8 mouse cellular contexts compared by ENCODE assay signal in genomic region chr1:179506530-179507315, GRCm38 (mm10). TPM values are rescaled to one million over a fixed set of nuclear protein-coding genes. Genes with fewer than 3 reads are reported as not detected.
DNase-seq lines count a peak whose midpoint lies in the region; ATAC-seq and TF ChIP-seq lines count a peak whose summit lies in the region.

No protein-coding gene starts in this region.

- WGBS in kidney, postnatal 0 days: 62% methylated on average over 9 of the region's 9 CpGs

- H3K4me1 ChIP-seq in kidney, postnatal 0 days (replicated peaks; ENCODE audit: insufficient read depth, low read length): no peaks in the 10 kb centered on the region

- peak; percentile 66 for DNase-seq in kidney, postnatal 0 days (ENCODE audit: low spot score)
- DNase-seq in kidney, adult 11 months: no peak
- peak; percentile 72 for DNase-seq in ES-CJ7 (ENCODE audit: low read depth, low spot score)
- peak; percentile 72 for DNase-seq in brain, adult 2 months (ENCODE audit: low read depth, low spot score)
- peak; percentile 29 to 44 for DNase-seq in heart, postnatal 14 days
- DNase-seq in naive thymus-derived CD4-positive, alpha-beta T cell, adult 2 months (ENCODE audit: low read depth): peak; percentile 75
- DNase-seq in left cerebral cortex, adult 9 months (ENCODE audit: low spot score in 2 of 2): no peak
- no peak for DNase-seq in testis, postnatal 14 days (ENCODE audit: low spot score)

- intact Hi-C loops in heart, postnatal 14 days (cut with DNase I): loop anchor here (10.0 kb wide), 1 partner anchor 338 kb away; no protein-coding TSS in a partner anchor

- no peak for ATAC-seq in kidney, postnatal 0 days (replicated peaks; ENCODE audit: low FRiP score, low read depth)

- no peak overlapping the region for H3K27ac ChIP-seq in kidney, postnatal 0 days

- peak; percentile 77 for TF ChIP-seq CTCF in kidney, postnatal 0 days (IDR thresholded peaks at IDR 0.05; ENCODE audit: low read depth)

- H3K4me3 ChIP-seq in kidney, postnatal 0 days (replicated peaks; ENCODE audit: low read depth, low read length): no peak overlapping the region

- H3K9me3 ChIP-seq in kidney, postnatal 0 days (replicated peaks; ENCODE audit: low read length): no peaks in the 10 kb centered on the region

- no peak overlapping the region for H3K9ac ChIP-seq in kidney, postnatal 0 days (ENCODE audit: low read depth, low read length)

- no peak overlapping the region for H3K4me2 ChIP-seq in kidney, postnatal 0 days (ENCODE audit: low read length)

- no peaks in the 10 kb centered on the region for H3K36me3 ChIP-seq in kidney, postnatal 0 days (ENCODE audit: insufficient read depth, low read length)

- H3K27me3 ChIP-seq in kidney, postnatal 0 days (ENCODE audit: insufficient read depth, low read length): no peaks in the 10 kb centered on the region

RNA-seq across cellular contexts. Expression of gene Smyd3, which starts 11.1 kb away (rescaled TPM):
- polyA plus RNA-seq in kidney, postnatal 0 days (2015; fragmentation: Nextera tagmentation; extraction: Ambion mirVana): 18.3 and 20.5 TPM in 2 replicates
- 1 to 10 TPM; 5.9 to 9.3 TPM for total RNA-seq in heart, postnatal 14 days (2021)

RNA-seq across cellular contexts. Expression of gene Tfb2m, which starts 39.3 kb away (rescaled TPM):
- polyA plus RNA-seq in kidney, postnatal 0 days (2015; fragmentation: Nextera tagmentation; extraction: Ambion mirVana): 38.9 and 40.7 TPM in 2 replicates
- total RNA-seq in heart, postnatal 14 days (2021): 10 to 100 TPM; 33.9 to 42.3 TPM

RNA-seq across cellular contexts. Expression of gene Cnst, which starts 39.4 kb away (rescaled TPM):
- 9.7 and 11.2 TPM in 2 replicates for polyA plus RNA-seq in kidney, postnatal 0 days (2015; fragmentation: Nextera tagmentation; extraction: Ambion mirVana)
- total RNA-seq in heart, postnatal 14 days (2021): 10 to 100 TPM; 43.6 to 51.9 TPM

Comparison
In these comparisons a context has a peak if more than half of its experiments do, and no peak if none do; other contexts are left out.
1. DNase-seq: peak in kidney, postnatal 0 days (single experiment), ES-CJ7 (single experiment), brain, adult 2 months (single experiment), heart, postnatal 14 days (2 of 2) and naive thymus-derived CD4-positive, alpha-beta T cell, adult 2 months (single experiment); none in kidney, adult 11 months (single experiment), left cerebral cortex, adult 9 months (0 of 2) and testis, postnatal 14 days (single experiment).